Mouse (Mus musculus) liver, embryonic 12.5 days (tissue): Measurements from ENCODE around the gene Gpc3. TPM values are rescaled to one million over a fixed set of nuclear protein-coding genes. Genes with fewer than 3 reads are reported as not detected.

Experiments
- ATAC-seq: fragments of 200-750 bp; cut with Nextera tagmentation; 2 replicates; pipeline ENCODE4 v1.8.0; 2017; ENCODE audit warnings: moderate number of reproducible peaks, mild to moderate bottlenecking, moderate library complexity
- H3K27ac ChIP-seq: fragments of 300-500 bp; sonication (generic); 2 replicates; pipeline ENCODE4 v1.5.1; 2016; ENCODE audit warnings: mild to moderate bottlenecking
- H3K27me3 ChIP-seq: fragments of 300-500 bp; sonication (generic); replicated peaks from 2 replicates; pipeline ENCODE4 v1.6.1; 2016; ENCODE audit warnings: mild to moderate bottlenecking, moderate library complexity
- H3K36me3 ChIP-seq: fragments of 300-500 bp; sonication (generic); 2 replicates; pipeline ENCODE4 v1.6.1; 2016; ENCODE audit warnings: mild to moderate bottlenecking, moderate library complexity
- H3K4me1 ChIP-seq: fragments of 300-500 bp; sonication (generic); 2 replicates; pipeline ENCODE4 v1.6.1; 2016
- H3K4me2 ChIP-seq: fragments of 300-500 bp; sonication (generic); 2 replicates; pipeline ENCODE4 v1.6.1; 2016; ENCODE audit warnings: mild to moderate bottlenecking, moderate library complexity
- H3K4me3 ChIP-seq: fragments of 300-500 bp; sonication (generic); 2 replicates; pipeline ENCODE4 v1.5.1; 2016; ENCODE audit warnings: mild to moderate bottlenecking, moderate library complexity
- H3K9ac ChIP-seq: fragments of 300-500 bp; sonication (generic); 2 replicates; pipeline ENCODE4 v1.6.1; 2016; ENCODE audit warnings: mild to moderate bottlenecking, moderate library complexity
- H3K9me3 ChIP-seq: fragments of 300-500 bp; sonication (generic); replicated peaks from 2 replicates; pipeline ENCODE4 v1.6.1; 2016; ENCODE audit warnings: mild to moderate bottlenecking, moderate library complexity
- WGBS: fragments of 180-500 bp; shearing (Covaris S2); methylation state at CpG from one replicate; pipeline ENCODE4 v1.1.7; 2016; ENCODE audit not compliant: insufficient replicate concordance; 5-methylcytosine and 5-hydroxymethylcytosine counted together
- polyA plus RNA-seq: library from polyadenylated mRNA; unstranded; fragments of >200 nt; fragmentation: Nextera tagmentation; extraction: Ambion mirVana; gene quantifications from 2 replicates; pipeline ENCODE4 v1.2.1, GENCODE M21; 2016

Gpc3 gene
- polyA plus RNA-seq, 1 experiment from 2014 or later: 278 TPM

DNA sequence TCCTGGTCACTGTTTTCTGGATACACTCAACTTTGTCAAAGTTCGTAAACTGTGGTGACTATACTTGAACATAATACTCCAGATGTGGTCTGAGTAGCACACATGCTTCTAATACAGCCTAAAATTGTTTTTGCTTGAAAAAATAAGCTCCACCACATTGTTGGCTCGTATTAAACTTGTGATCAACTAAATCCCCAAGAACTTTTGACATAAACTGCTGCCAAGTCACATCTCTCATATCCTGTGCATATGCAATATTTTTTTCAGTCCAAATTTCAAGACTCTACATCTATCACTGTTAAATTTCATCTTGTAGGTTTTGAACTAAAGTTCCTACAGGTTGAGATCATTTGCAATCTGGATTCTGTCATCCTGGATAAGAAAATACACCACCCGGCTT, 69.1 kb downstream of the Gpc3 start:
- no peaks in the 10 kb centered on the region for H3K4me1 ChIP-seq
- H3K27me3 ChIP-seq: no peaks in the 10 kb centered on the region
- H3K36me3 ChIP-seq: no peaks in the 10 kb centered on the region
- H3K4me3 ChIP-seq: no peak overlapping the region
- H3K27ac ChIP-seq: no peak overlapping the region
- ATAC-seq: no peak
- no peak overlapping the region for H3K9ac ChIP-seq
- H3K9me3 ChIP-seq: no peaks in the 10 kb centered on the region
- no peak overlapping the region for H3K4me2 ChIP-seq
- WGBS: 47% methylated on average over 3 of the region's 3 CpGs

DNA sequence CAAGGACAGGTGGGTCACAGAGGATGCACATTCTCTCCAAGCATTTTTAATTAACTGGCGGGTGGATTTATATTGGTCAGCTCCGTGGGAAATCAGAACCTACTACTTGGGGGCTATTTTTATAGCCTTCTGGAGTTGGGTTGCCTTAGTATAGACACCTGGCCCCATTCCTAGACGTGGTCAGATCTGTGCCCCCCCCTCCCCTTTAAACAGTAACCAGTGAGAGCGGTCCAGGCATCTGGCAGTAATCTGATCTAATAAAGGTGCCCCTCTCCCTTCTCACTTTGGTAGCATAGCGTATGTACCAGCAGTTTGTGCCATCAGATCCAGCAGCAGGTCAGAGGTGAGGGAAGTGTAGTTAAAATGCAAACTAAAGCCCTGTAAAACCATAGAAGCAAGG, 76.5 kb downstream of the Gpc3 start:
- 64% methylated on average over 5 of the region's 5 CpGs for WGBS
- Histone ChIP-seq H3K9me3 (no peaks in the 10 kb centered on the region), H3K27me3 (no peaks in the 10 kb centered on the region), H3K4me3 (no peak overlapping the region), H3K4me1 (no peaks in the 10 kb centered on the region), H3K36me3 (no peaks in the 10 kb centered on the region), H3K9ac (no peak overlapping the region), H3K27ac (no peak overlapping the region), H3K4me2 (no peak overlapping the region)
- ATAC-seq: no peak

DNA sequence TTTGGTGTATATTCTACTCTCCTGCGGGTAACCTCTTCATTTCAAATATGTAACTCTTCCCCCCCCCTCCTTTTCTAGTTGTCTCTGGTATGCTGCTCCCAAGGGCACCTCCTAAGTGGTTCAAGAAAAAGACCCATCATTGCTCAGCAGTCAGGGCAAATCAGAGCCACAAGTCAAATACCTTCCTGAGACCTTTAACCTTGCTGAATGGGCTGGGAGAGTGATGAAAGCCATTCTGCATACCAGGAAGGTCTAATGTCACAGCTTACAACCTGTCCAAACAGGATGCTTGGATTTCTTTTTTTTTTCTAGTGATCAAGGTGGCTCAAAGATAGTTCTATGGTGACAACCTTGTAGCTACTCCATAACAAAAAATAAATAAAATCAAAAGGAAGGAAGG, 80.0 kb downstream of the Gpc3 start:
- no peak for ATAC-seq
- no peaks in the 10 kb centered on the region for H3K27me3 ChIP-seq
- H3K4me3 ChIP-seq: no peak overlapping the region
- WGBS: 73% methylated on average over 1 of the region's 1 CpGs
- H3K27ac ChIP-seq: no peak overlapping the region
- H3K9ac ChIP-seq: no peak overlapping the region
- no peaks in the 10 kb centered on the region for H3K9me3 ChIP-seq
- no peak overlapping the region for H3K4me2 ChIP-seq
- no peaks in the 10 kb centered on the region for H3K36me3 ChIP-seq
- H3K4me1 ChIP-seq: no peaks in the 10 kb centered on the region

DNA sequence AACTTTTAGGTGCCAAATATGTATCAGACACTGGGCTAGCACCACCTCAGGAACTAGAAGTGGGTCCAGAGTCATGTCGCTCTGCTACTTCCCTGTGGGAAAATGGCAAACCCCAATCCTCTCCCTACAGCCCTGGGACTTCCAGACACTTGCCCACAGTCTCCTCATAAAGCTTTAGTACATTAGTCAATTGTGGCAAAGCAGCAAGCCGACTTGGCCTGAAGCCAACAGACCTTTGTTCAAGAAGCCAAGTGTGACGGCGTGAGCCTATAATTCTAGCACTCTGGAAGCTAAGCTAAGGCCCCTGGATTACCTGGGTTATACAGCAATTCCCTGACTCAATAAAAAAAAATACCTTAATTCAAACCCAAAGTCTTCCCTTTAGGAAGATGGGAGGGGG, 80.7 kb downstream of the Gpc3 start:
- Histone ChIP-seq H3K27me3 (no peaks in the 10 kb centered on the region), H3K4me2 (no peak overlapping the region), H3K9ac (no peak overlapping the region), H3K36me3 (no peaks in the 10 kb centered on the region), H3K4me1 (no peaks in the 10 kb centered on the region), H3K27ac (no peak overlapping the region), H3K9me3 (no peaks in the 10 kb centered on the region), H3K4me3 (no peak overlapping the region)
- no peak for ATAC-seq
- WGBS: 80% methylated on average over 4 of the region's 4 CpGs

DNA sequence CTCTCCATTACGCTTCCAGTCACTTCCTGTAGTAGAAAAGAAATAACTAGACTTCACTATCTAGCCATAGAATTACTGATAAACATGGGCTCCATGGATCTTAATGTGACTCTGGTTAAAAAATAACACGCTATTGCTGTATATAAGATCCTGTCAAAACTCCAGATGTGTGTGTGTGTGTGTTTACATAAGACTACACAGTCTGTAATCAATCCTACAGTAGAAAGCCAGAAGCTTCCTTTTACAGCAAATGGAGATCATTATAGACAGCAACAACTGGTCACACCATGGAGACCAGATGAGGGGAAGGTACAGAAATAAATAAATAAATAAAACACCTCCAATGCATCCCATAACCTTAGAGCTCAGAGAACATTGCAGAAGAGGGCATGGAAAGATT, 81.6 kb downstream of the Gpc3 start:
- Histone ChIP-seq H3K4me2 (no peak overlapping the region), H3K27ac (no peak overlapping the region), H3K4me3 (no peak overlapping the region), H3K9me3 (no peaks in the 10 kb centered on the region), H3K36me3 (no peaks in the 10 kb centered on the region), H3K9ac (no peak overlapping the region), H3K27me3 (no peaks in the 10 kb centered on the region), H3K4me1 (no peaks in the 10 kb centered on the region)
- WGBS: 65% methylated on average over 2 of the region's 2 CpGs
- no peak for ATAC-seq

DNA sequence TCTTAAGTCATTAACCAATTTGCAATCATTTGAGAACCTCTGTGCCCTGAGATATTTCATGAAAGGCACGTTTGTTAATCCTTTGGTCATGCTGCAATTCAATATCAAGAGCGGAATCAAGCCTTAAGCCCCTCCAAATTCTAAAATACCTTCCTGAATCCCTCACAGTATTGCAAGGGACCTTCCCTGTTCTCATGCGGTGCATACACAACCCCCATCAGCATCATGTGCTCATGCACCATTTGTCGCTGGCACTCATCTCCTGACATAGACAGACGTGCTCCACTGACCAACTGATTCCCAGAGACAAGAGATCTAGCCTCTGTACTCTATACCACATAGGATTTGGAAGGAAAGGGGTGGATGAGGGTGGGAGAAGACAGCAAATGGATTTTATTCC, 87.7 kb downstream of the Gpc3 start:
- ATAC-seq: no peak
- WGBS: 67% methylated on average over 5 of the region's 5 CpGs
- Histone ChIP-seq H3K9ac (no peak overlapping the region), H3K36me3 (no peaks in the 10 kb centered on the region), H3K27ac (no peak overlapping the region), H3K4me1 (peaks cover 7% of the 10 kb centered on the region; the same call in 1 of the 2 replicates), H3K4me3 (no peak overlapping the region), H3K27me3 (no peaks in the 10 kb centered on the region), H3K4me2 (no peak overlapping the region), H3K9me3 (no peaks in the 10 kb centered on the region)

DNA sequence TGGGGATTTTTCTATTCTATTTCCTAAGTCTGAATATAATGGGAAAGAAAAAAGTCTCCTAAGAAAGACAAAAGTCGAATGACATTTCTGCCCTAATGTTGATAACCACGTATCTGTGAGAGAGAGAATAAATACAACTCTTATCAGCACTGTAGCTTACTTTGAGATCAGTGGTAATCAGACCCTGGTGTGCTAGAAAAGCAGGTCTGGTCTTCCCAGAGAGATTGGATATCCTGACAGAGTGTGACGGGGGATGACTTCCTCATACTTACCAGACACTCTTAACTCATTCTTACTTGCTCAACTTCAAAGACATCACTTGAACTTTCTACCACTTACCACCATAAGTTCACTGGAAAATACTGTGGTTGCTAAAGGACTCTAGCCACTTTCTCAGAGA, 88.6 kb downstream of the Gpc3 start:
- Histone ChIP-seq H3K9ac (no peak overlapping the region), H3K9me3 (no peaks in the 10 kb centered on the region), H3K4me3 (no peak overlapping the region), H3K27ac (no peak overlapping the region), H3K4me1 (peaks cover 7% of the 10 kb centered on the region; the same call in 1 of the 2 replicates), H3K36me3 (no peaks in the 10 kb centered on the region), H3K4me2 (no peak overlapping the region), H3K27me3 (no peaks in the 10 kb centered on the region)
- 0 out of 2 replicates have a peak, but pooled peaks have one; percentile 75 for ATAC-seq
- 24% methylated on average over 3 of the region's 3 CpGs for WGBS

DNA sequence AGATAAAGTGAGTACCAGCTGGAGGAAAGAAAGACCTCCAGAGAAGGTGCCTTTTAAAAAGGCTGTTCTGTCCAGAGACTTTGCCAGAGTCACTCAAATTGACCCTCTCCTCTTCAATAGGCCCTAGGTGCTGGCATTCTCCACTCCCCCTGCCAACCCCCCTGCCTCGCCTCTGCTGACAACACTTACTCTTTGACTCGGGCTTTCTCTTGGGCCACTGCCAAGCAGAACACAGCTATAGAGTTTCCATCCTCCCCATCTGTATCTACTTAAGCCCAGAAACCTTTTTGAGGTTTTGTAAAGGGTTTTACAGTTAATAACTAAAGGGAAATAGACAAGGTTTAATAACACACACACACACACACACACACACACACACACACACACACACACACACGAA, 99.2 kb downstream of the Gpc3 start:
- H3K9ac ChIP-seq: no peak overlapping the region
- H3K27me3 ChIP-seq: no peaks in the 10 kb centered on the region
- ATAC-seq: no peak
- no peak overlapping the region for H3K4me3 ChIP-seq
- no peaks in the 10 kb centered on the region for H3K36me3 ChIP-seq
- H3K9me3 ChIP-seq: no peaks in the 10 kb centered on the region
- H3K4me1 ChIP-seq: no peaks in the 10 kb centered on the region
- no peak overlapping the region for H3K27ac ChIP-seq
- no peak overlapping the region for H3K4me2 ChIP-seq
- 54% methylated on average over 3 of the region's 3 CpGs for WGBS

DNA sequence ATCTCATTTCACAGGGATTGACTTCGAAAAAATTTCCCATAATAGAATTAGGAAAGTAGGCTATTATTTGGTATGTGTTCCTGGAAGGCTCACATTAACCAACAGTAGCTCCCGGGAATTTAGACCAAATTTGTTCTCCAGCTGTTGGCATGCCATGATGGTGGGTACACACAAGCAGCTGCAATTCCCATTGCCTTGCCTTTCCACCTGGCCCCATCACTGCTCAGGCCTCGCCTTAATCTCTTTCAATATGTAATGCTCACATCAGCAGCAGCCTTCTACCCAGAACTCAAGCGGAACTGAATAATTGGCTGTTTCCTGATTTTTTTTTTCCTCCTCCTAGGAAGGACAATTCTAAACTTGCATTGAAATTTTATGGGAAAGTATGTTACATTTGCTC, 102.6 kb downstream of the Gpc3 start:
- no peaks in the 10 kb centered on the region for H3K9me3 ChIP-seq
- no peak overlapping the region for H3K4me3 ChIP-seq
- H3K4me1 ChIP-seq: no peaks in the 10 kb centered on the region
- H3K27me3 ChIP-seq: no peaks in the 10 kb centered on the region
- H3K36me3 ChIP-seq: no peaks in the 10 kb centered on the region
- H3K4me2 ChIP-seq: no peak overlapping the region
- no peak overlapping the region for H3K9ac ChIP-seq
- no peak for ATAC-seq
- 74% methylated on average over 4 of the region's 4 CpGs for WGBS
- H3K27ac ChIP-seq: no peak overlapping the region

DNA sequence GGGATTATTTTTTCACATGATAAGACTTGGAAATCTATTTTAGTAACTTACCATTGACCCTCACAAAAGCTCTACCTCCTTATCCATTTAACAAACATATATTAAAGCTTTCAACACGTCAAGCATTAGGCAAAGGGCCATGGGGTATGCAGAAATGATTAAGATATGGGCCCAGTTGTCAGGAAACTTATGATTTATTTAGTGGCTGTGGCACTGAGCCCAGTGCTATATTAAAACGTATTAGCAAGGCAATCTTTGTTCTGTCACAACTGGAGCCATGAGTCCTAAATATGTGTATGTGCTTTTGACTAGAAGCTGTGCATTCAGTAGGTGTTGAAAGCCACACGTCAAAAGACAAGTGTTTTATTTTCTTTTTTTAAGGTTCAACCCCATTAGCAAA, 109.9 kb downstream of the Gpc3 start:
- no peak for ATAC-seq
- 58% methylated on average over 3 of the region's 3 CpGs for WGBS

DNA sequence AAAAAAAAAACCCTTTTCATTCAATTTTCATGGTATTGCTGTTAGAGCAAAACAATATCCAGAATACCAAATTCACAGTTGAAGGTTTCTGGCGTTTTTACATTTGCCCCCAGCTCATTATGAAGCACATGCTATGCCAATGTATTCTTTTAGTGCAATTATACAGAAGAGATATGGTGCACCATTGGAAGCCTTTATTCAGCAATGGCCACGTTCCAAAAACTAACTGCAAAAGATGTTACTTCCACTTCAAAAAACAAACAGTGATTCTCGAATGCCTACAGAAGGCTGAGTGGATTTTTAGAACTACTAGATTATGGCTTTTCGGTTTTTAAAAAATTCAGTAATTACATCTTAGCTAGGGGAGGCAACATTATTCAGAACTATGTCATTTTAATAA, 124.3 kb downstream of the Gpc3 start:
- H3K36me3 ChIP-seq: no peaks in the 10 kb centered on the region
- 64% methylated on average over 4 of the region's 4 CpGs for WGBS

More for the DNA sequence above, 109.9 kb downstream of the Gpc3 start:
- no peaks in the 10 kb centered on the region for H3K36me3 ChIP-seq
- H3K4me3 ChIP-seq: no peak overlapping the region
- H3K4me2 ChIP-seq: no peak overlapping the region
- H3K27ac ChIP-seq: no peak overlapping the region
- H3K27me3 ChIP-seq: no peaks in the 10 kb centered on the region
- H3K9ac ChIP-seq: no peak overlapping the region
- no peaks in the 10 kb centered on the region for H3K4me1 ChIP-seq
- no peaks in the 10 kb centered on the region for H3K9me3 ChIP-seq

DNA sequence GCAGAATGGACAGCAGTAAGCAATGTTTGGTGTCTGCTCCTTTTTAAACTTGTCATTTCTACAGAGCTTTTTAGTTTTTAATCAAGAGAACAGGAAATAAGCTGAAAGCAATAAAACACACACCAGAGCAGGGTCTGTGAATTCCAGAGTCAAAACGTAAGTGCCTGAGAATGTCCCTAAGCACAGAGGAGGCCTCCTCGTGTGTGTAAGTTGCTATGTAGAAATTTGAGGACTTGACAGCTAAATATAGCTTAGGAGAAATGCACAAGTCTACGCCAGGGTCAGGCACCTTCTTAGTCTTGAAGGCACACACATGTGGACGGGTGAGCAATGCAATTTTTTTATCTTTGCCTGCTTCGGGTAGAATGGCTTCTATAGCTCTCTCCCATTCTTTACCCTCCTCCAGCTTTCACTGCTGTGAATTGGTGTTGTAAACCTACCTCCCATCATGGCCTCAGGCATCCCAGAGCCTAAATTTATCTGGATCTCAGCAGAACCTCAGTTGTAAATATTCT, 158.6 kb downstream of the Gpc3 start:
- Histone ChIP-seq H3K4me1 (no peaks in the 10 kb centered on the region), H3K4me2 (no peak overlapping the region), H3K9me3 (no peaks in the 10 kb centered on the region), H3K36me3 (no peaks in the 10 kb centered on the region), H3K27ac (no peak overlapping the region), H3K9ac (no peak overlapping the region), H3K27me3 (no peaks in the 10 kb centered on the region), H3K4me3 (no peak overlapping the region)
- 57% methylated on average over 5 of the region's 5 CpGs for WGBS
- ATAC-seq: no peak

More for the DNA sequence above, 124.3 kb downstream of the Gpc3 start:
- Histone ChIP-seq H3K9ac (no peak overlapping the region), H3K27me3 (no peaks in the 10 kb centered on the region), H3K4me3 (no peak overlapping the region), H3K4me1 (no peaks in the 10 kb centered on the region), H3K27ac (no peak overlapping the region), H3K9me3 (no peaks in the 10 kb centered on the region), H3K4me2 (no peak overlapping the region)
- no peak for ATAC-seq

DNA sequence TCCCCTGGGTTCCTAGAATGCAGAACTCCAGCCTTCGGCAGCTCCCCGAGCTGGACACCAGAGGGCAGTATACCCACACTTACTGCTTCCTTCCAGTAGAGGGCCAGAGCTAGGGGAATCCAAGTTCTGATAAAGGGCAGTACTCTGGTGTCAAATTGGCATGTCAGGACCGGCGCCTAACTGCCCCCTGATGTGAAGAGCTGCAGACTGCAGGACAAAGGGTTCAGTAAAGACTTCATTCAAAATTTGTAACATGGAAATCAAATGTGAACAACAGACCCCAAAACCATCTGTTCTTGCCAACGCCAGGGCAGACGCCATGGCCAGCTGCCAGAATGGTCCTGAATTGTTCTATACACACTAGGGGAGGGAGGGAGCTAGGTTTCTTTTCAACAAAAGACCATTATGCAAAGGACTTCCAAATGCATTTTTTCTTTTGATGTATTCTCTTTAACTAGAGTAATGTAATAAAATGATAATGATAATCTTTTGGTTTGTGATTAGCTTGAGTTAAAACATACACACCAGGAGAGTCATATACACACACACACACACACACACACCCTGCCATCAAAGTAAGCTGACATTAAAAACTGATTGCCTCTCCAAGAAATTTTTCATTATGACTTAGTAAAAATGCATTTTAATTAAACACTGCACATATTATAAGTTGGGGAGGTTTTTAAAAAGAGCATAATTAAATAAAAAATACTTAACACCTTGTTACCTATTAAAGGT, 160.1 kb downstream of the Gpc3 start:
- Histone ChIP-seq H3K4me1 (no peaks in the 10 kb centered on the region), H3K36me3 (no peaks in the 10 kb centered on the region), H3K4me3 (no peak overlapping the region), H3K9ac (no peak overlapping the region), H3K27me3 (no peaks in the 10 kb centered on the region), H3K4me2 (no peak overlapping the region), H3K9me3 (no peaks in the 10 kb centered on the region), H3K27ac (no peak overlapping the region)
- ATAC-seq: no peak
- 38% methylated on average over 6 of the region's 6 CpGs for WGBS
